Mouse (Mus musculus): ENCODE measurements around the gene Hoxc10.

Gene Hoxc10

DNA sequence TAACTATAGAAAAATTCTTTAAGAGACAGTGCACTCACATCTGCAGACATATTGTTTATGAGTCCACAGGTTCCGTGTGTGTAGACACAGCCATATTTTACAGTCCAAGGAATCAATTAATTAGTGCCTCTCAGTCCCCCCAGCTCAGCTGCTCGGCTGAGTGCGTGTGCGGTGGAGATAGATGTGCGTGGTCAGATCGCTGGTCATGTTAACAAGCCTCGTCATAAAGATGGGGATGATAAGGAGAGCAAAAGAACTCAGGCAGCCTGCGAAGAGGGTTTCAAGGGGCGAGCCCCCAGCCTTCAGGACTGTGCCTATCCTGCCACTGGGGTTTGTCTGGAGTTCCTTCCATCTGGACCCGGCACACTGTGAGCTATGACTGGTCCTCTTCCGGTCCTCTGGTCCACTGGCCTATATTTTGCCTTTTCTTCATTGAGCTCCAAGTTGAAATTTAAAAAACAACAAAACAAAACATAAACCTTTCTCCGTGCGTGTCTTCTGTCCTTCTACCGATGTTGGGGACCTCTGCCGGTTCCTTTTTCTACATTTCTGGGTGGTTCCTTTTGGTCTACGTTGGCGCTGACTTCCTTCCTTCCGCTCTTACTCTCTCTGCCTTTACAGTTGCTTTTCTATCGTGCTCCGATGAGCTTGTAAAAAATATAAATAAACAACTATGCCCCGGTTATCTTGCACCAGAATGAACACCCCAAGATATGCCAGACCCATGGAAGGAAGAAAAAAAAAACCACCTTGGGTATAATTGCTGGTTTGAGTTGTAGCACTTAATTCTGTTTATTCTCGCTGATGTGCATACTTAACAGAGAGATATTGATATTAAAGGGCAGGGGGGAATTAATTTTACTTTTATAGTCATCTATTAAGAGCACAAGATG lies 21.2 kb upstream of the Hoxc10 start:
- DNase-seq (ENCODE audit: inconsistent ontology term), result no peak

DNA sequence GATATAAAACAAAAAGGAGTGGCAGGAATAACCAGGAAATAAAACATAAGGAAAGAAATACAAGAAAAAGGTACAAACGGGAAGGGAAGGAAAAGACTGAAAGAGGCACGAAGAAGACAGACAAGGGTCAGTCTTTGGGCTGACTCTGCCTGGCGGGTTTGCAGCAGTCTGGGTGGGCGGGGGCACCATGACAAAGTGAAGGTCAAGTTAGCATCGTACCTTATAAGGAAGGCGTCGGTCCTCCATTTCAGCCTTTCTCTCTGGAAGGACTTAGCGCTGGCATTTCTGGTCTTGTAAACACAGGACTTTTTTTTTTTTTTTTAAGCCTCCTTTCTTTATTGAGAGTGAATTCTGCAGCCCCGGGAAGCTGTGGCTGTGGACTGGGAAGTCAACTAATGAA lies 19.3 kb upstream of the Hoxc10 start:
- DNase-seq (ENCODE audit: inconsistent ontology term), result no peak

DNA sequence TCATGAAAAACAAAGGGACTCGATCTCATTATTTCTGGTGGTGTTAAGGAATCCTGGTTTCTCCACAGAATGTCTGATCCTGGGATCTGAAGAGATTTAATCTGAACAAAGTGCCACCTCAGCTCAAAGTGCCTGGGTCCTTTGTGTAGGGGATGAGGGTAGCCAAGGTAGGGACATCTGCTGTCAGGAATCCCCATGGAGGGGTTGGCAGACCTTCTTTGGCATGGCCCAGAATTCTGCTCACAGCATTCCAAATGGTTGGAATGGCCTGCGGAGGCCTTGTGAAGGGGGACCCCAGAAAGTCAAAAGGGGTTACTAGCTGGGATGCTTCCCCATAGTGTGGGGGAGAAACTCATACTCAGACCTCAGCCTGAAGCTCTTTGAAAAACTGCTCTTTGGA lies 17.8 kb upstream of the Hoxc10 start:
- DNase-seq (ENCODE audit: inconsistent ontology term), result no peak

DNA sequence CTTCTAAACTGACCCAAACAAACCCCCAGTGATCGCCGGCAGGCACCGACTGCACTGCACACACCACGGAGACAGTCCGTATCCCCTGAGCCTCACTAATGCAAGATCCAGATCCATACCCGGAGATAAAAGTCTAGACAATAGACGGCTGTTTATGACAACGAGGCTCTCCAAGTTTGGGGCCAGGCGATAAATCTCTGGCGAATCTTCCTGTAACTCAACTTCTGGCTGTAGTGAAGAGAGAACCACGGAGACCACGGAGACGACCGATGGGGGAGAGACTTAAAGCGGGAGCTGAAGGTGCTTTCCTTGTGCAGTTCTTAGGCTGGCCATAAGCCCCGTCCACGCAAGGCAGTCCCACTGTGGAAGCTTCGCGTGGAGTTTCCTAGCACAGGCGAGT lies 16.9 kb upstream of the Hoxc10 start:
- DNase-seq (ENCODE audit: inconsistent ontology term), result no peak

DNA sequence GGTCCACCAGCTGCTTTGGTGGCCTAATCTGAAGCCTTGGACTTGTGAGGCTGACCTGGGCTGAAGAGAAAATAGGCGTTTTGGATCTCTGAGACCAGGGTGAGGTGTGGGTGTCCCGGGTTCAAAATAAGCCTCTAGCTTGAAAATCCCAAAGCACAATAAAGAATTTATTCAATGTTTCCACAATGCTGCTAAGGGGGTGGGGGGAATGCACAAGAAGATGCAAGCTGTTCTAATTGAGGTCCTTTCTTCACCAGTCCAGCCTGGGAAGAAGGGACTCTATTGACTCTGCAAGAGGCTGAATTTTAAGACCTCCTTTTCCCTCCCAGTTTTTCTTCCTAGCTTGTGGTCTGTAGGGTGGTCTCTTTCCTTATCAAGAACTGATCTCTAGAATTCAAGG lies 15.7 kb upstream of the Hoxc10 start:
- no peak for DNase-seq (ENCODE audit: inconsistent ontology term)

DNA sequence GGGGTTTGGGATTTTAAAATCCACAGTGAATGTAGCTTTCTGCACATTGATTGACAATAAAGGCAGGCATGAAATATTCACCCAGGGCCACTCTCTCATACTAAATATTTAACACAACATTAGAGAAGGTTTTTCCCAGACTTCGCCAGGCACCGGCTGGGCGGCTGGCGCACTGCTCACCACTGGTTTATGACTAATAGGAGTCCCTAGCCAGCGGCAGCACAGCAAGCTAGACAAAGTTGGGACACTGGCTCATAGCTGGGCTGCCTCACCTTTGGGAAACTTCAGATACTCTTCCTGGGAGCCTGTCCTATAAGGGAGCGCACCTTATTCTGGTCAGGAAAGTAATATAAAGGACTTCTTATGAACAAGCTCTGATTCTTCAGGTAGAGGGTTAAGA lies 13.0 kb upstream of the Hoxc10 start:
- DNase-seq (ENCODE audit: inconsistent ontology term), result no peak

DNA sequence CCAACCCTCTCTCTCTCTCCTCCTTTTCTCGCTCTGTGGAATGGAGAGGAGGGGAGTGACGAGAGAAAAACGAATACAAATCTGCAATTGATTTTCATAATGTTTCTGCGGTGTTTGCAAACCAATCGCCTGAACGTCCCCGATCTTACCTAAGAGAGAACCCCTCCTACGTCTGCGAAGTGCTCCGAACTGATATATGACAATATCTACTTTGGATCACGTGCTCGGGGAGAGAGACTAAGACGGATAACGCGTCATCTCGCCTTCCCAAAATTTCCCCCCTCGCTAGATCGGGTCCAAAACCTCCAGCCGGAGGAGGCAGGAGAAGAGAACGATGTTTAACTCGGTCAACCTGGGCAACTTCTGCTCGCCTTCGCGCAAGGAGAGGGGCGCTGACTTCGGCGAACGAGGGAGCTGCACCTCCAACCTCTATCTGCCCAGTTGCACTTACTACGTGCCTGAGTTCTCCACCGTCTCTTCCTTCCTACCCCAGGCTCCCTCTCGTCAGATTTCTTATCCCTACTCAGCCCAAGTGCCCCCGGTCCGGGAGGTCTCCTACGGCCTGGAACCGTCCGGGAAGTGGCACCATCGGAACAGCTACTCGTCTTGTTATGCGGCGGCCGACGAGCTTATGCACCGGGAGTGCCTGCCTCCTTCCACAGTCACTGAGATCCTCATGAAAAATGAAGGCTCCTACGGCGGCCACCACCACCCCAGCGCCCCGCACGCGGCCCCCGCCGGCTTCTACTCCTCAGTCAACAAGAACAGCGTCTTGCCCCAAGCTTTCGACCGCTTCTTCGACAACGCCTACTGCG lies 12.2 kb upstream of the Hoxc10 start, which contains the start of gene Hoxc11:
Gene Hoxc11, plus strand, starts transcription at position 236 of the 815 bp plus-strand sequence.
- DNase-seq (ENCODE audit: inconsistent ontology term), result no peak

DNA sequence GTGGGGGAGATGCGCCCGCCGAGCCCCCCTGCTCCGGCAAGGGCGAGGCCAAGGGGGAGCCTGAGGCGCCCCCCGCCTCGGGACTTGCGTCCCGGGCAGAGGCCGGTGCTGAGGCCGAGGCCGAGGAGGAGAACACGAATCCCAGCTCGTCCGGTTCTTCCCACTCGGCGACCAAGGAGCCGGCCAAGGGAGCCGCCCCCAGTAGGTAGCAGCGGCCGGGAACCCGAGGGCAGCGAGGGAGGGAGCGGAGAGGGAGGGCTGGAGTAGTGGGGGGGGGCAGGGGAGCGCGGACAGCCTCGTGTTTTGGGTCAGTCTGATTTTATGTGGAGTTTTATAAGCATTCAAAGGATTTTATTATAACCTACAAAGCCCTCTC lies 11.6 kb upstream of the Hoxc10 start:
- no peak for DNase-seq (ENCODE audit: inconsistent ontology term)

DNA sequence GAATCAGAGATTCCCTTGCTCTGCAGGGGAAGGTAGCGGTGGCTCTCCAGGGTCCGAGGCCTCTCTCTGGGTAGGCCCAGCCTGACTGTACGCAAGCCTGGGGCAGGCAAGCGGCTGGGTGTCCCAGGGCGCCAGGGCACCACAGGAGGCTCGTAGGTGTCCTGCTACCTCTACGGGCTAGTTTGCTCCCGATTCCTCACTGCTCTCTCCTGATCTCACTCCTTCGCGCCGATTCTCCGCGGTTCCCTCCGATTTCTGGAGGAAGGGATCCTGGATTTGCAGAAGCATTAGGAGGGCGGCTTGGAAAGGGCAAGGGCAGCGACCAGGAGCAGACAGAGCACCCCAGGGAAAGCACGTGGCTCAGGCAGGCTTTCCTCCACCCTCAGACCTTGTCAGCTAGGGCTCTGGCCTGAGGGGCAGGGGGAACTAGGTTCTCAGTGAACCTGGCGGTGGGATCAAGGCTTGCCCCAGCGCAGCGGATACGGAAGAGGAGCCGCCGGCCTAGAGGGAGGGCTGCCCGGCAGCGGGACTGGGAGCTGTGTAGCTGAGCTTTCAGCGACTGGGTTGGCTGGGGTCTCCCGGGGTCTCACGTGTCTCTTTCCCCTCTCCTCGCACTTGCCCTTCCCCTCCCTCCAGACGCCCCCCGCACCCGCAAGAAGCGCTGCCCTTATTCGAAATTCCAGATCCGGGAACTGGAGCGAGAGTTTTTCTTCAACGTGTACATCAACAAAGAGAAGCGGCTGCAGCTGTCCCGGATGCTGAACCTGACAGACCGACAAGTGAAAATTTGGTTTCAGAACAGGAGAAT lies 10.6 kb upstream of the Hoxc10 start:
- no peak for DNase-seq (ENCODE audit: inconsistent ontology term)

DNA sequence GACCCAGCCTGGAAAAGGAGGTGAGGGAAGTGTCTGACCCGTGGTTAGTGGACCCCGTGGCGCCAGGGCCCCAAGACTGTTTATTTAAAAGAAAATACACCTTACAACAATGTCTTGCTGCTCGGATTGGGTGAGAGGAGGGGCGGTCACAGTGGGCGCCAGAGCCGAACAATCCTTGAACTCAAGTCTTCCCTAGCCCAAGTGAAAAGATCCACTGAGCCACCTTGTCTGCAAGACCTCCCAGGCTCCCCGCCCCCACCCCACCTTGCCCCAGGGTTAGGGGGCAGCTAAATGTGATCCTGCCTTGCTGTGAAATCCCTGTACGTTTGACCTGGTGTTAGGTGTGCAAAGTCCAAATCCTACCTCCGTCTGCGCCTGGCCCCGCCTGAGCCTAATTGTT lies 9.7 kb upstream of the Hoxc10 start:
- no peak for DNase-seq (ENCODE audit: inconsistent ontology term)

DNA sequence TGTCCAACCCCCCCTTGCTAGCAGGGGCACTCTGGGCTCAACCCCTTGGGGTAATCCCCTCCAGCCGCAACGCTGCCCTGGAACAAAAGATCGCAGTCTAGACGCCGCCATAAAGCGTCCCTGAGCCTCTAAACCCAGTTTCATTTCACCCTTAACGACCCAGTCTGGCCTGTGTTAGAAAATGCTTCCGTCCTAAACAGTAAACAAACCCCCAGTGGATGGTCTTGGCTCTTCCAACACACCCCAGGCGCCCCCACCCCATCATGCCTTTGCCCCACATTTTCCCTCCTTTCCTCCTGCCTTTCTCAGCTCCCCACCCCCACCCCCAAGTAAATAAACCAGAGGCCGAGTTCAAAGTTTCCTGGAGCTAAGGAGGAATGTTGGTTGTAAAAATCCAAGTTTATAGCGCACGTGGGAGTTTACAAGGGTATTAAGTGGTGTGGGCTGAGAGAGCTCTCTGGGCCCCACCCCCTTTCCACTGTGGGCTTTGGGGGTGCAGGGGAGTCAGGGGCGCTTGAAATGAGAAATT lies 6.9 kb upstream of the Hoxc10 start:
- DNase-seq (ENCODE audit: inconsistent ontology term), result no peak

DNA sequence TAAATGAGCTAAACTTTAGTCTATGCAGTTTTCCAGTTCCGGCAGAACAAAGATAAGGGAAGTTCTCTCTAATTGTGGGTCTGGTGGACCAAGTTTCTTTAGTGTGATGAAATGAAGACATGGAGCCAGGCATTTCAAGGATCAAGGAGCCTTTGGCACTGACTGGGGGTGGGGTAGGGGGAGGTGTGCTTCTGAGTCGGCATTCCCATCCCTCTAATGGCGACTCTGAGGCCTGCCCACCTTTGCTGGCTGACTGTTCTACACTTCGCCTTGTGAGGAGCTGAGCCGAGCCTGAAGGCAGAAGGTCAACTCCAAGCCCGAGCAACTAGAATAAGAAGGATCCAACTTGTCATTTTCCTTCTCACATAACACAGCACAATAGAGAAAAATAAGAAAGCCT lies 4.9 kb upstream of the Hoxc10 start:
- DNase-seq (ENCODE audit: inconsistent ontology term), result no peak

DNA sequence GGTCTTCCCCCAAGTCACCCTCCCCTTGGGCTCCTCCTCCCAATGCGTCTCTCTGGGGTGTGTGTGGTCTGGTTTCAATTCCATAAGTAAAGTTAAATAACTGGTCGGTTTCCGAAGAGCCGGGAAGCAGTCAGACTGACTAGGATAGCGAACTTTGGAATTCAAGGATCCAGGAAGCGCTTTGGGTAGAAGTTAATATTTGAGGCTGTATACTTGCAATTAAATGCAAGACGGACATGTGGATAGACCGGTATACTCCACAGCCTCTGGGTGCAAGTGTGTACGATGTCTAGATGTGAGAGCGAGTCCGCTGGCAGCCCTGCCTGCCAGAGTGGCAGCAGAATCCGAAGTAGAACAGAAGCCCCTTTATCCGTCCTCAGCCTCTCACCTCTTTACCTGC lies 4.1 kb upstream of the Hoxc10 start:
- DNase-seq (ENCODE audit: inconsistent ontology term), result no peak

DNA sequence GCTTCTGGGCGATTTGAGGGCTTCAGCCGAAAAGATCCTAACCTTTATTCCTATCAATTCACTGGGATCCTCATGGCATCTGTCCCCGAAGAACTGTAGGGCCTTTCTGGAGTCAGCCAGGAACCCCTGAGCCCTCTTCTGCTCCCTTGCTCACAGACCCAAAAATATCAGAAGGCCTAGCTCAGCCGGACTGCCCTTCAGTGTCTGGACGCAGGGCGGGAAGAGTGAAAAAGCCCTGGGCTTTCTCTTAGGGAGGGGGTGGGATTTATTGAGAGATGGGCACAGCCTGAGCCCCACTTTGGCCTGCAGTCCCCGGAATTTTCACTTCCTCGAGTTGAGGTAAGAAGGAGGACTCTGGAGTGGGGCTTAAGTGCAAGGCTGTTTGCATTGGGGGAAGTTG lies 3.3 kb upstream of the Hoxc10 start:
- DNase-seq (ENCODE audit: inconsistent ontology term), result no peak

DNA sequence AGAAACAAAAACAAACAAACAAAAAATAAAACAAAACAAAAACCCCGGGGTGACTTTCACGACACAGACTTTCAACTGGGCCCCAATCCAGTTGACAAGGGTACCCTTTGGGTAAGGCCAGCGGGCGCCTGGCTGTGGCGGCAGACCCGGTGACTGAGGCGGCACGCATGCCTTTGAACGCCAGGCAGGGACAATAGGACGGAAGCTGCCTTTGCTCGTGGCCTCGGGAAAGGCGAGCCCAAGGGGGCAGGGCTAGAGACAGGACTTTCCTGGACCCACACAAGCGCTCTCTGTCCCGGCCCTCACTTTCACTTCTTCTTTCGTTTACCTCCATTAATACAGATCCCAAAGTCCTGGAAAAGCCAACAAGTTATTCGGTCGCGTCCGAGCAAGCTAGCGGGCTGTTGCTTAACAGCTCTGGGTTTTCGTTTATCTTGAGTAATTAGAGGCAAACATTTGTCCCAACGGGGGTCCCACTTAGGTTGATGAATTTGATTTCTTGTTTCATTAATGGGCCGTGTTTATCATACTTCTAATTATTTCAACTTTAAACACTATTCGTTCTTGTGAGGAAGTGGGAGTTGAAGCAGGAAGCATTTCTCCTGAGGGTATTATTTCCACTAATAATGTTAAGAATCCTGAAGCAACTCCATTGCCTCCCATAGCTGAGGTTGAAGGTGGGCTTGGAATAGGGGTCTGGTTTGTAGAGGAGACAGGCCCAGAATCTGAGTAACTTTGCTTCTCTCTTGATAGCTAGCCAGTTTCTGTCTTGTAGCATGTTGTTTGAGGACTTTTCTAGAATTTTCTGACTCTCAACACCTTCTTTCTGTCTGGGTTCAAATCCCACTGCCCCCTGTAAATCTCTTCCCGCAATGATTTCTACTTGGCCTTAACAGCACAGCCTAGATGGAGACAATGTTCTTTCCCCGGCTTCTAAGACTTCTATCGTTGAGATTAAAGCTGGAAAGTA lies 2.6 kb upstream of the Hoxc10 start:
- DNase-seq (ENCODE audit: inconsistent ontology term), result peak; percentile 48

DNA sequence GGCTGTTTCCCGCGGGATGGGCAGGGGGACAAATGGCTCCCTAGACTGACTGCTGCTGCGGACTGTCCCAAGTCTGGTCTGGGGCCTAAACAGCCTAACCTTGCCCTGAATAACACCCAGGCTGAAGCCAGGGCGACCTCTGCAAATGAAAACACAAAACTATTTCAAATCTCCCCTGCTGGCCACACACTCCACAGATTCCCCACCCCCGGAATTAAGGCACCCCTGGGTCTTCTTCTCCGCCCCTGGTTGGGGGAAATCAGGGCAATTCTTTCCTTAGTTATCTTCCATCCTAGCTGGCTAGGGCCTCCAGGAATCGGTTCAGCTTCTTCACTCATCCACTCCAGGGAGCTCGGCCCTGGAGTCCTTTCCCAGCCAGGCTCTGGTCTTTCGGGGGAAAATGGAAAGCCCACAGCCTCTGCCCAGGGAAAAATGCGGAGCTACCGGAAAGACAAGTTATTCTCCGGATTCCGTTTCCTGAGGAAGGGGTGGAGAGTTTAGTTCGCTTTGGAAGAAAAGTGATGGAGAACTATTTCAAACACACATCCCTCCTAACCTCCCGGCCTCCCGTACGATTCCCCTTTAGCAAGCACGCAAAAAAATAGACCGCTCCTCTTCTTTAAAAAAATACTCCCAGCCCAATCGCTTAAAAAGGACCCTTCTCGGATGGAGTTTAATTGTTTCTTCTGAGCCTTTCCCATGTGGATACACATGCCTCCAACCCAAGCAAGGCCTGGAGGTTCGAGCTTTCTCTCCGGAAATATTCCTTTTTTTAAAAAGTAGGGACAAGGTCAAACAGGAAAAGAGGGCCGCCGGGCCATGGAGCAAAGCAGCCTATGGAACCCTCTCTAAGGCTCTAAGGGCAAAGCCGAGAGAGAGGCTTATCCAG lies 1.3 kb upstream of the Hoxc10 start:
- no peak for DNase-seq (ENCODE audit: inconsistent ontology term)

DNA sequence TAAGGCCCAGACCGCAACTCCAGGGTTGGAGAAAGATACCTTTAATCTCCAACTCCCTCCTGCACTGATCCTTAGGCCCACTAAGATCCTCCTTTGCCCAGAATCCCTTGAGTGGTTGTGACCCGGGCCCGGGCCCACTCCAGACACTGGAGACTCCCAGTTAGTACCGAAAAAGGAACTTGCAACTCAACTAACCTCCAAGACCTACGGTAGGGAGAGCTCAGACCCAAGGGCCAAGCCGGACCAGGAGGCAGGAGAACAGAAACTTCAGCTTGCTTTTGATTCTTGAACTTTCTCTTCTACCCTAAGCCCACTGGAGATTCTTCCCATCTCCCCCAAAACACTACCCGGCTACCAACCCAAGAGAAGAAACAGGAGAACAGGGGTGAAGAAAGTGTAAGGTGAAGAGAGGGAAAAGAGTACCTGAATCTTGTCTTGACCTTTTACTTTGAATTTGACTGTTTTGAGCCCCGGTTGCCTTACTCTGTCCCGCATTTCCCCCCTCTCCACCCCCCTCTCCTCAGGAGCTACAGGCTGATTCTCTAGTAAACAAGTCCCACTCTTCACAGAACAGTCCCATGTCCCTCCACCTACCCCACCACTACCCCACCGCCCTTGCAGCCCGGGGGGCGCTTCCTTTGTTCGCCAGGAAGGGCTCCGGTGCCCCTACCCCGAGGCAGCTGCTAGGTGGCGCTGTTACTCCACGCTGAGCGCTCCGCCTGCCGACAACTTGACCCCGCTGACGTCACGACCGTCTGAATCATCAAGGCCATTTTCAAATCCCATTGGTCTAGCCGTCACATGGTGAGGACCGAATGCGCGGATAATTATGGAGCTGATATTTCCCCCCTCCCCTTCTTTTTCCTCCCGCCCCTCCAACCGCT lies 462 bp upstream of the Hoxc10 start:
- DNase-seq (ENCODE audit: inconsistent ontology term), result peak; percentile 19

DNA sequence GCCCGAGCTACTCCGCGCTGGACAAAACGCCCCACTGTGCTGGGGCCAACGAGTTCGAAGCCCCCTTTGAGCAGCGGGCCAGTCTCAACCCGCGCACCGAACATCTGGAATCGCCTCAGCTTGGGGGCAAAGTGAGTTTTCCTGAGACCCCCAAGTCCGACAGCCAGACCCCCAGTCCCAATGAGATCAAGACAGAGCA lies 615 bp downstream of the Hoxc10 start, which contains the start of gene Hoxc5:
Gene Hoxc5, plus strand, starts transcription at position 132 of the 199 bp plus-strand sequence.
- no peak for DNase-seq (ENCODE audit: inconsistent ontology term)

Data from Muller cell, postnatal 12 days (primary cell).